Mouse (Mus musculus): ENCODE results near the gene Arnt2. TPM values are rescaled to one million over a fixed set of nuclear protein-coding genes. Genes with fewer than 3 reads are reported as not detected.

Gene Arnt2
- total RNA-seq, 4 experiments from 2014 or later, result 0.30 to 0.80 (median 0.49) TPM

GRCm38 (mm10) chr7:84397320-84397719, 12.7 kb downstream of the Arnt2 start:
- DNase-seq (ENCODE audit: low spot score), result no peak

DNA sequence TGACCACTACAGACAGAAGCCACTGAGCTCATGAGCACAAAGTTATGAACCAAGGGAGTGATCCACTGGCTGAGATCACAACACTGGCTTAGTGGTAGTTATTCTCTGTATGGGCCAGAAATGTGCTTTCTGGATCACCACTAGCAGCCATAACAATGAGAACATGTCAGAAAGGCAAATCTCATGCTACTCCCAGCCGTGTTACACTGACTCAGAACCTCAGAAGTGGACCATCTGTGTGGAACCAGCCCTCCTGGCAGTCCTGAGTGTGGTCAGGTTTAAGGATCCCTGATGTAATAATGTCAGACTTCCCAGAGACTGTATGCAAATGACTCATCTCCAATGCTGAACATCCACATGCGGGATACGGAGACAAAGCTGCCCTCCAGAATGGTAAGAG, 13.4 kb downstream of the Arnt2 start:
- no peak for DNase-seq (ENCODE audit: low spot score)

- no peak for DNase-seq (ENCODE audit: low spot score)
Measured at GRCm38 (mm10) chr7:84387826-84388225, 22.1 kb downstream of the Arnt2 start.

DNA sequence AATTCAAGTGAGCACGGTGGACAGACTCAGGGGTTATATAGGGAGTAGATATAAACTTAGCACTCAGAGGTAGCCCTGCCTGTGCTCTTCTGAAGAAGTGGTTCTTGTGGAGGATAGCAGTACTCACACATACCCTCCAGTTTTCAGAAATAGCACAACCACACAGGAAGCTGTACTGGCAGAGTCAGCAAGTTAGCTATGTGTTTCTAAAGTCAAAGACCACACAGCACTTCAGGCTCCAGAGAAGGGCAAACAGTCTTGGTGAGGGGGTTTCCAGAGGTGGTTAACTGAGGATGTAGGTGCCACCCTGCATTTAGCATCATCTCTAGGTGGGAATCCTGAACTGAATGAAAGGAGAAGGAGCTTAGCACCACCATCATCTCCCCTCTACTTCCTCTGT, 23.5 kb downstream of the Arnt2 start:
- DNase-seq (ENCODE audit: low spot score), result no peak

GRCm38 (mm10) chr7:84384778-84385177, 25.2 kb downstream of the Arnt2 start:
- DNase-seq (ENCODE audit: low spot score), result no peak

- DNase-seq (ENCODE audit: low spot score), result no peak
Measured at GRCm38 (mm10) chr7:84384086-84384485, 25.9 kb downstream of the Arnt2 start.

DNA sequence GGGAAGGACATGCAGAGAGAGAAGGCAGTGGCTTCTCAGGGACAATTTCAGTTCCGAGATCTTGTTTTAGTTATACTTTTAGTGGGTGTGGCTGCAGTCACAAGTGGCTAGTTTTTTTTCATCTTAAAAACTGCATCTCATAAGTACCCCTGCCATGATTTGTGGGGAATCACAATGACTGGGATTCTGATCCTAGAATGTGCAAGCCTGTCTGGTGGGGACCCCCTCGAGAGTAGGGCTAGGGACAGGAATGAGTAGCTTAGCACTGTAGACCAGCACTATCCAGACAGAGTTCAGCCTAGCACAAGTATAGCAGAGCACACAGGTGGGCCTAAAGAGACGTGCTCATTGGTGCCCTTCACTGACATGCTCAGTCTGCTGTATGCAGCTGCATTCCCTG, 27.6 kb downstream of the Arnt2 start:
- DNase-seq (ENCODE audit: low spot score), result no peak

- DNase-seq (ENCODE audit: low spot score), result no peak
Measured at GRCm38 (mm10) chr7:84380810-84381209, 29.2 kb downstream of the Arnt2 start.

- no peak for DNase-seq (ENCODE audit: low spot score)
Measured at GRCm38 (mm10) chr7:84377330-84377729, 32.6 kb downstream of the Arnt2 start.

DNA sequence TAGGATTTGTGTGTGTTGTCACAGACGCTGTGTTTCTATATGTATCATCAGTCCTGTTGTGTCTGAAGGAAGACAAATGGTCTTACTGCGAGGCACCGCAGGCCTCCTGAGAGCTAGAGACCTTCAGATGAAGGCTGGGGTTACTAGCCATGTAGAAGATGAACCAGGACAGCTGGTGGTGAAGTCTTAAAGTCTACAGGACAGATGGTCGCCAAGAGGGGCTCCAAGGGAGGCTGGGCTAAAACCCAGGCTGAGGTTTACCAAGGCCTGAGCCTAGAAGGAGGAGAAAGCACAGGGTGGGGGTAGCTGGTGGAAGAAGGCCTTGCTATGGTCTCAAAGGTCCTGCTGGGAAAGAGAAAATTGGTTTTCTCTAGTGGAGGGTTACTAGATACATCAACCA, 36.3 kb downstream of the Arnt2 start:
- no peak for DNase-seq (ENCODE audit: low spot score)

DNA sequence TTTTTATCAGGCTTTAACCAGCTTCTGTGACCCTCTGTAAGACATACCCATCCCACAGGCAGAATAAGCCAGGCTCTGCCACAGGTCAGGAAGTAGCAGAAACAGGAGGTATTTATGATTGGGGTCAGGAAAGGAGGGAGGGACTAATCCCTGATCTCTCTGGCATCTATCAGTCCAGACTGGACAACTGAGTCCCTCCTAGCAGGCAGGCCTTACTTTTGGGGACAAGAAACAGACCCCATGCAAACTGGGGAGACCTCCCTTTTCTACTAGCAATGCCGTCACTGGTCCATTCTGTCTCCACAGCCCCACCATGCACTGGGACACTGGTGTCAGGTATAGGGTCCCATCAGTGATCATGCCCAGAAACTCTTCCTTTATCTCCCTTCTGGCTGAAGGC, 37.1 kb downstream of the Arnt2 start:
- no peak for DNase-seq (ENCODE audit: low spot score)

DNA sequence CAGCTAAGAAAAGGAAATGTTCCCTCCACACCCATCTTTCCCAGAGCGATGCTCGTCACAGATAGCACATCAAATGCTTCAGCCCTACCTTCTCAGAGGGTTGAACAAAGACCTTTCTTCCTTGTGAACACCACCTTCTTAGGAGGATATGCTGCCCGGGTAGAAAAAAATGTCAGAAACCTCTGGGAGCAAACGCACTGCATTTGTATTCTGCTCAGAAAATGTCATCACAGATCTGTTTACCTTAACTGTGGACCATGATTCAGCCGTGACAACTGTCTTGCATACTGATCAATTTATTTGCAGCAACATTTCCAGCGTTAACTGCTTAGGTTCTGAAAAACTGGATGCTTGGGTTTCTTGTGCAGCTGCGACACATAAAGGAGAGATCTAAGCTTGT, 37.7 kb downstream of the Arnt2 start:
- no peak for DNase-seq (ENCODE audit: low spot score)

DNA sequence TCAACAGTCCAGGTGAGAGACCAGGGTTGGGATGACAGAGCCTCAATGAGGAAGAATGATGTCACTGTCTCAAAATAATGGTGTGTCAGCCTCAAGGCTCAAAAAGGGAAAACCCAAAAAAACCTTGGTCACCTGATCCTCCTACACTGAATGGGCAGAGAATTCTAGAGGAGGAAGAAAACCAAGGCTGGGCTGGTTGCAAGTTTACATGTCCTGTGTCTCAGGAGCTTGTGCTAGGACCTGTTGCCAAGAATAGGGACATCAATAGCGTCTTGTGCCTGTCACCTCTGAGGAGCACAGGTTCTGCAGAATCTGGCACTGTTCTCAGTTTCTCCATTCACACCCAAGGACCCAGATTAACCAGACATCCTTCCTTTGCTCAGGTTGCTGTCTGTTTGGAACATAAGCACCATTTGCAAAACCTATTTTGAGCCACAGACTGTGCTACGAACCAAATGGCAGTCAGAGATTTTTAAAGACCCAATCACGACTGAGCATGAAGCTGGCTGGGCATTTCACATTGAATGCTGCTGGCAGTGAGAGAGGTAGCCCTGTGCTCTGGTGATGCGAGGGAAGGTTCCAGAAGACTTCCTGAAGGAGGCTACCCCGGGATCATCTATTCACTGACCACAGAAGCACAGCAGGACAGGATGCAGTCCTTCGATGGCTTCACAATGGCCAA, 38.9 kb downstream of the Arnt2 start:
- DNase-seq (ENCODE audit: low spot score), result no peak

DNA sequence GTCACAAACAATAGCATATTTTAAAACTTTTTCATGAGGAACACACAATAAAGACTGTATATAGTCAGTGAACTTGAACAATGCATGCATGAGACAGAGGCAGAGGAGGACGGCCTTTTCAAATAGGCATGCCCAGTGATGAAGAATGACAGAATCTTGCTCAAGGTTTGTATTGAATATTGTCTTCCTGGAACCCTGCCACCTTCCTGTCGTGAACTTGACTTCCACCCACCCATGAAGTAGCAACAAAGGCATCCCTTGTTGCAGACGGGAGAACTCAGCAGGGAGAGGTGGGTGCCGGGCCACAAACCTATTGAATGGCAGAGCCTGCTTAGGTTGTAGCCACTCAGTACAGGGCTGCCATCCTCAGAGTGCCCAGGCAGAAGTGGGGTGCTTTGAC, 43.7 kb downstream of the Arnt2 start:
- DNase-seq (ENCODE audit: low spot score), result no peak

DNA sequence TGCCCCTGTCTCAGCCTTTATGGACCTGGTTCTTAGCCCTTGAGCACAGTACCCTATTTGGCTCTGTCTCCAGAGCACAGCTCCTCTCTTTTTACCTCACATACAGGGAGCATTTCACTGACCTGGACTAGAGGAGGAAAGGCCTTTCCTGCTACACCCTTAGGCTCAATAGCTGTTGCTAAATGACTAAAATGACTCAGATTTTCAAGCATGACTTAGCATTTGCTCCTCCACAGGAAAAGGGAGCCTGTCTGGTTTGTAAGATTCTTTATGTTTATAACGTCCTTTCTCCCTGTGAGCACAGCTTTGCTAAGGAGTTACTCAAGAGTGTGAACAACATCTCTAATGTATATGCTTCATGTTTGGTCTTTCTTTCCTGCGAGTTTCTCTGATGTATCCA, 47.3 kb downstream of the Arnt2 start:
- DNase-seq (ENCODE audit: low spot score), result no peak

DNA sequence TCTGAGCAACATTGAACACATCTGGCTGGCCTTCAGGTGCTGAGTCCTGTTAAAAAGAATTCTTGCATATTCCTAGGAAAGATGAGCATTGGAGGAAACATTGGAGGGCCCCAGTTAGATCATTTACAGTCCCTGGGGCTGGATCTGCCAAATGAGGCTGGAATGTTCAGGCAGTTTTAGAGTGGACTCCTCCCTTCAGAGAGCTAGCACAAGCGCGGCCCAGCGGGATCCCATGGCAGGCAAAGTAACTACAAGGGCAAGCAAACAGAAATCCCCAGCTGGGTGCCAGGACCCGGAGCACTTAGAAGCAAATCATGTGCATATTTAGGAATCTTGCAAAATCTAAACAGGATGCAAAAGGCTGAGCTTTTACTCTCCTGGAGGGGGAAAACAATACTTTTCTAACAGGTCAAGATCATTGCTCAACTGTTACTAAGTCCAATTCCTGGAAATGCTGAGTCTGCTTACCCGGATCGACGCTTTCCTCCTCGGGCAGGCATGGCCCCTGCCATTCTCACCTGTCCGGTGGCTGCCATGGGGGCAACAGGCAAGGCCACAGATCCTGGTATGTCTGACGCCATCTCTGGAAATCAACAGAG, 48.8 kb downstream of the Arnt2 start:
- no peak for DNase-seq (ENCODE audit: low spot score)

DNA sequence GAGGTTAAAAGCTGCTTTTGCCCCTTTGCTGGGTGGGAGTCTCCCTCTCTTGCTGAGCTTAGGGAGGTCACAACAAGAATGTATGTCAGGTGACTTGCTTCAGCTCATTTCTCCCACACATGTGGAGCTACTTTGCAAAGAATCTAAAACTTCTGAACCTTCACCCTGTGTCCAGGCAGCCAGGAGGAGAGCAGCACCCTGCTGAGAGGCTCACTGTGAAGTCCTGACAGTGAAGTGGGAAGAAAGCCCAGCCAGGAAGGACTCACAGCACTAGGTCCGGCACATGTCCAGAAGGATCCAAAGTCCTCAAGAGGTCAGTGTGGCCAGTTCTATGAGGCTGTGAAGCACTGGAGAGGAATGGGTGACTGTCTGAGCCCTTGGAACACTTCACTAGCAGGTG, 51.5 kb downstream of the Arnt2 start:
- DNase-seq (ENCODE audit: low spot score), result no peak

GRCm38 (mm10) chr7:84355619-84356570, 54.1 kb downstream of the Arnt2 start:
- no peak for DNase-seq (ENCODE audit: low spot score)

GRCm38 (mm10) chr7:84354890-84355289, 55.1 kb downstream of the Arnt2 start:
- DNase-seq (ENCODE audit: low spot score), result no peak

GRCm38 (mm10) chr7:84350529-84350928, 59.4 kb downstream of the Arnt2 start:
- DNase-seq (ENCODE audit: low spot score), result no peak

- DNase-seq (ENCODE audit: low spot score), result no peak
Measured at GRCm38 (mm10) chr7:84349976-84350375, 60.0 kb downstream of the Arnt2 start.

- DNase-seq (ENCODE audit: low spot score), result no peak
Measured at GRCm38 (mm10) chr7:84348145-84348911, 61.6 kb downstream of the Arnt2 start.

Measured in heart, adult 8-10 months (tissue).